Mouse (Mus musculus): ENCODE measurements at regions not wholly inside any gene's neighbourhood (a gene's known extent, or its start where the extent isn't known, plus 50 kb on each side); places are given as distances from the start of the nearest gene placed in this dataset.

DNA sequence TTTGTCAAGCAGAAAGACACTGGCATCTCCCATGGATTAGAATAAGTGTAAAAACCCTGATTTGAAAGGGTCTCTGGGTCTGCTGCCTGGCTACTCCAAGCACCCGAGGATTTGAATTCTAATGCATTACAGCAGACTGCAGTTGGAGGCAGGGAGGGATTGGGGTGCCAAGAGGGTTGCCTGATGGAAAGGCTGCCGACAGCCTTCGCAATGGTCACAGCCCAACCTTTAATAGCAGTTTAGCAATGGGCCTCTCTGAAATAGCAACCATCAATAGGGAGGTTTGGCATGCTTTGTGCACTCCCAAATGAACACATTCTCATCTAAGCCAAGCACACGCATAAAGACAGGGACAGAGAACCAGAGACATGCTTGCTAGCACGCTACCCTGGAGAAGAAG lies 454.8 kb downstream of the Prim2 start:
- H3K27ac ChIP-seq (ENCODE audit: insufficient read depth, low read length) = no peak overlapping the region
- DNase-seq = peak in 1 of 2 experiments; percentile 4
- 50% methylated on average over 5 of the region's 5 CpGs for WGBS

GRCm38 (mm10) chr1:33214394-33214793 lies 455.2 kb downstream of the Prim2 start:
- 89% methylated on average over 1 of the region's 1 CpGs for WGBS
- no peaks in the 10 kb centered on the region for H3K27me3 ChIP-seq (ENCODE audit: control insufficient read depth, insufficient read depth, low read length)
- TF ChIP-seq CTCF (IDR thresholded peaks at IDR 0.05; ENCODE audit: borderline replicate concordance, insufficient read depth, low read depth, low read length) = no peak
- TF ChIP-seq POLR2A (IDR thresholded peaks at IDR 0.05; ENCODE audit: borderline replicate concordance, insufficient read depth, low read length) = no peak
- H3K4me1 ChIP-seq (ENCODE audit: control insufficient read depth, insufficient read depth, low read length) = no peaks in the 10 kb centered on the region
- no peak overlapping the region for H3K4me3 ChIP-seq (replicated peaks; ENCODE audit: insufficient read depth, low read depth, low read length)
- H3K27ac ChIP-seq (ENCODE audit: insufficient read depth, low read length) = no peak overlapping the region
- no peak for DNase-seq

More for the DNA sequence above, 454.8 kb downstream of the Prim2 start:
- Histone ChIP-seq H3K4me1 (ENCODE audit: control insufficient read depth, insufficient read depth, low read length) (no peaks in the 10 kb centered on the region), H3K27me3 (ENCODE audit: control insufficient read depth, insufficient read depth, low read length) (no peaks in the 10 kb centered on the region), H3K4me3 (replicated peaks; ENCODE audit: insufficient read depth, low read depth, low read length) (no peak overlapping the region)
- TF ChIP-seq POLR2A (IDR thresholded peaks at IDR 0.05; ENCODE audit: borderline replicate concordance, insufficient read depth, low read length) (no peak), CTCF (IDR thresholded peaks at IDR 0.05; ENCODE audit: borderline replicate concordance, insufficient read depth, low read depth, low read length) (no peak)

GRCm38 (mm10) chr1:33201571-33202189 lies 467.9 kb downstream of the Prim2 start:
- no peak overlapping the region for H3K27ac ChIP-seq (ENCODE audit: insufficient read depth, low read length)
- DNase-seq = no peak
- WGBS = 39% methylated on average over 6 of the region's 6 CpGs

GRCm38 (mm10) chr1:33195114-33195513 lies 474.5 kb downstream of the Prim2 start:
- Histone ChIP-seq H3K27ac (ENCODE audit: insufficient read depth, low read length) (no peak overlapping the region), H3K27me3 (ENCODE audit: control insufficient read depth, insufficient read depth, low read length) (no peaks in the 10 kb centered on the region), H3K4me1 (ENCODE audit: control insufficient read depth, insufficient read depth, low read length) (no peaks in the 10 kb centered on the region), H3K4me3 (replicated peaks; ENCODE audit: insufficient read depth, low read depth, low read length) (no peak overlapping the region)
- WGBS = 23% methylated on average over 2 of the region's 2 CpGs
- TF ChIP-seq CTCF (IDR thresholded peaks at IDR 0.05; ENCODE audit: borderline replicate concordance, insufficient read depth, low read depth, low read length) (no peak), POLR2A (IDR thresholded peaks at IDR 0.05; ENCODE audit: borderline replicate concordance, insufficient read depth, low read length) (no peak)
- no peak for DNase-seq

More at GRCm38 (mm10) chr1:33201571-33202189, 467.9 kb downstream of the Prim2 start:
- Histone ChIP-seq H3K4me3 (replicated peaks; ENCODE audit: insufficient read depth, low read depth, low read length) (no peak overlapping the region), H3K4me1 (ENCODE audit: control insufficient read depth, insufficient read depth, low read length) (no peaks in the 10 kb centered on the region), H3K27me3 (ENCODE audit: control insufficient read depth, insufficient read depth, low read length) (no peaks in the 10 kb centered on the region)
- TF ChIP-seq POLR2A (IDR thresholded peaks at IDR 0.05; ENCODE audit: borderline replicate concordance, insufficient read depth, low read length) (no peak), CTCF (IDR thresholded peaks at IDR 0.05; ENCODE audit: borderline replicate concordance, insufficient read depth, low read depth, low read length) (no peak)

GRCm38 (mm10) chr1:33174646-33175435 lies 494.8 kb downstream of the Prim2 start:
- Histone ChIP-seq H3K4me3 (replicated peaks; ENCODE audit: insufficient read depth, low read depth, low read length) (no peak overlapping the region), H3K27ac (ENCODE audit: insufficient read depth, low read length) (no peak overlapping the region), H3K4me1 (ENCODE audit: control insufficient read depth, insufficient read depth, low read length) (no peaks in the 10 kb centered on the region), H3K27me3 (ENCODE audit: control insufficient read depth, insufficient read depth, low read length) (no peaks in the 10 kb centered on the region)
- no peak for TF ChIP-seq CTCF (IDR thresholded peaks at IDR 0.05; ENCODE audit: borderline replicate concordance, insufficient read depth, low read depth, low read length)
- no peak for TF ChIP-seq POLR2A (IDR thresholded peaks at IDR 0.05; ENCODE audit: borderline replicate concordance, insufficient read depth, low read length)
- WGBS = 23% methylated on average over 10 of the region's 10 CpGs
- DNase-seq = peak; percentile 17 to 18

DNA sequence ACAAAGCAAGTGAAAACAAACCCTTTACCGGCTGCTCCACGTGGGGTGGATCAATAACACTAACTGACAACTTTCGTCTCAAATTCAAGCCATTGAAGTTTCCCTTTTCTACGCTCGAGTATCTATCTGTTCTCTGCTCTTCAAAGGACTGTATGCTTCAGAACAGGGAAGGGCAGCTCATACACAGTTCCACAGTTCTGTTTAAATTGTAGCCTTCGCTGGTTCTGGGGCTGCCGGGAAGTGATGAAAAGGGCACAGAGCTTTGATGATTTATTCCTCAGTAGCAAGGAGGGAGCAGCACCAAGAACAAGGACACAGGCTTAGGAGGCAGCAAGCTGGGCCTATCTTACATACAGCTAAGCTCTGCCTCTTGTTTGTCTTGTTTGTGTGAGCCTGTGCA lies 532.6 kb downstream of the Prim2 start:
- Histone ChIP-seq H3K27ac (ENCODE audit: insufficient read depth, low read length) (no peak overlapping the region), H3K4me3 (replicated peaks; ENCODE audit: insufficient read depth, low read depth, low read length) (no peak overlapping the region), H3K27me3 (ENCODE audit: control insufficient read depth, insufficient read depth, low read length) (no peaks in the 10 kb centered on the region), H3K4me1 (ENCODE audit: control insufficient read depth, insufficient read depth, low read length) (no peaks in the 10 kb centered on the region)
- WGBS = 71% methylated on average over 7 of the region's 7 CpGs
- TF ChIP-seq POLR2A (IDR thresholded peaks at IDR 0.05; ENCODE audit: borderline replicate concordance, insufficient read depth, low read length) (no peak), CTCF (IDR thresholded peaks at IDR 0.05; ENCODE audit: borderline replicate concordance, insufficient read depth, low read depth, low read length) (no peak)
- DNase-seq = no peak

DNA sequence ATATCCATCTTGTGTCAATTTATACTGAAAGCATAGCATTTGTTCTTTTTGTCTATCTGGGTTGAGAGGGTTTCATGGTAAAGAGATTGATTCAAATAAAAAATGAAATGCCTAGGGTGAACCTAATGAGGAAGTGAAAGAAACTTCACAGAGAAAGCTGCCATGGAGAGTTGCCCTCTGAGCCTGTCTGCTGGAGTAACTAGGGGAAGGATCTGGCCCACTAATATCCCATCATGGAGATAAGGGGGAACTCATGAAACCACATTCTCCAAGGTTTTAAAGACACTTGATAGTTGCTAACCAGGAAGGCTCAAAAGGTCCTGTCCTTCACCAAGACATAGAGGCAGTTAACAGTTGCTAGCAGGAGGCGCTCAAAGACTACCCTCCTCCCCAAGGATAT lies 539.2 kb downstream of the Prim2 start:
- no peak for DNase-seq
- TF ChIP-seq POLR2A (IDR thresholded peaks at IDR 0.05; ENCODE audit: borderline replicate concordance, insufficient read depth, low read length) = no peak
- no peak for TF ChIP-seq CTCF (IDR thresholded peaks at IDR 0.05; ENCODE audit: borderline replicate concordance, insufficient read depth, low read depth, low read length)
- Histone ChIP-seq H3K27ac (ENCODE audit: insufficient read depth, low read length) (no peak overlapping the region), H3K4me1 (ENCODE audit: control insufficient read depth, insufficient read depth, low read length) (no peaks in the 10 kb centered on the region), H3K4me3 (replicated peaks; ENCODE audit: insufficient read depth, low read depth, low read length) (no peak overlapping the region), H3K27me3 (ENCODE audit: control insufficient read depth, insufficient read depth, low read length) (no peaks in the 10 kb centered on the region)
- 100% methylated on average over 1 of the region's 1 CpGs for WGBS

DNA sequence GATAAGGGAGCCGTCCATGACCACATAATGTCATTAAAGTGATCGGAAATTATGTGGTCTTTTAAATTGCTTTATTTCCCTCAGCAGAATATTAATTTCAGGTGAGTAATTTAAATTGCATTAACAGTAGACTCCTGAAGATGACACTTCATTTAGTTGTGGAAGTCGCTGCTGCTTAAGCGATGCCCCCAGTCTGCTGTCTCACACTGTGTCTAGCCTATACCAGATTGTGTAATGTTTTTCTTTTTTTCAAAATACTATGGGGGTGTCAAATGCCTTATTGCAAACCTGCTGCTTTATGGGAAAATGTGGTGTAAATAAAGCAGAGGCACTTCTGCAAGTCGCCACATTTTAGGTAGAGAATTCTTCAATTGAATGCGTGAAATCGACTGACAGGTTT lies 544.5 kb downstream of the Prim2 start:
- DNase-seq = no peak
- Histone ChIP-seq H3K27ac (ENCODE audit: insufficient read depth, low read length) (no peak overlapping the region), H3K4me3 (replicated peaks; ENCODE audit: insufficient read depth, low read depth, low read length) (no peak overlapping the region), H3K4me1 (ENCODE audit: control insufficient read depth, insufficient read depth, low read length) (no peaks in the 10 kb centered on the region), H3K27me3 (ENCODE audit: control insufficient read depth, insufficient read depth, low read length) (no peaks in the 10 kb centered on the region)
- TF ChIP-seq CTCF (IDR thresholded peaks at IDR 0.05; ENCODE audit: borderline replicate concordance, insufficient read depth, low read depth, low read length) = no peak
- TF ChIP-seq POLR2A (IDR thresholded peaks at IDR 0.05; ENCODE audit: borderline replicate concordance, insufficient read depth, low read length) = no peak
- WGBS = 86% methylated on average over 7 of the region's 7 CpGs
